Mouse (Mus musculus): Measurements from ENCODE around the gene Rpa1.

GRCm38 (mm10) chr11:75297631-75298030 lies 50.5 kb downstream of the Rpa1 start:
- no peak for TF ChIP-seq POLR2A (IDR thresholded peaks at IDR 0.05; ENCODE audit: control insufficient read depth, low read depth, low read length)
- no peak for TF ChIP-seq CTCF (IDR thresholded peaks at IDR 0.05; ENCODE audit: control insufficient read depth, insufficient read depth, insufficient replicate concordance, low read depth, low read length)
